Mouse (Mus musculus) megakaryocyte, embryonic 14.5 days (primary cell): Measurements from ENCODE around the gene Scfd2.

Experiments used
- FLI1 ChIP-seq: IDR thresholded peaks from 2 replicates; pipeline ENCODE4 v1.6.1; 2012; ENCODE audit warnings: low read length, inconsistent platforms, mixed read lengths
- GATA1 ChIP-seq: IDR thresholded peaks from 3 replicates; pipeline ENCODE4 v1.6.1; 2012; ENCODE audit warnings: mixed read lengths, low read length, inconsistent platforms, borderline replicate concordance

DNA sequence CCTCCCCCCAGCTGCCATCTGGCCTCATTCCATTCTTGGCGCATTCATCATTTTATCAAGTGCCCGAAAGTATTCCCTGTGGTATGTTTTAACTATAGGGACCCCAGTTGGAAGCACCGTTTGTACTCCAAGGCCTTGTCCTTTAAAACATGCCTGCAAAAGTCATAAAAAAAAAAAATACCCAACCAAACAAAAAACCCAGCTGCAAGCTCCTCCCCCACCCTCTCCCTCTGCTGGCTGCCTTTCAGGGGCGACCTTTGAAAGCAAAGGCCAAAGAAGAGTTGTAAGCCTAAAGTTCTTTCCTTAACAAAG lies 335.3 kb downstream of the Scfd2 start:
- TF ChIP-seq GATA1 (no peak), FLI1 (no peak)
